In genomic region chr4:32170460-32171192, GRCm38 (mm10) we compare ENCODE assay signal across 10 mouse cellular contexts.
DNase-seq lines count a peak whose midpoint lies in the region; ATAC-seq and TF ChIP-seq lines count a peak whose summit lies in the region.
"Had no signal": no experiment of that assay in that cellular context is flagged by ENCODE, and none has a peak within 500 bp of the region (broad histone marks: within the 10 kb centered on the region; RNA-seq: fewer than 3 reads in every experiment).

No protein-coding gene starts in this region.

- H3K4me3 ChIP-seq in lung, postnatal 0 days (ENCODE audit: low read depth, low read length): no peak overlapping the region
- H3K4me3 ChIP-seq in liver, embryonic 13.5 days (replicated peaks): peak overlapping the region; percentile 56
- H3K4me3 ChIP-seq: hindbrain, embryonic 12.5 days had no signal

- no peaks in the 10 kb centered on the region for H3K9me3 ChIP-seq in lung, postnatal 0 days (ENCODE audit: low read length)
- H3K9me3 ChIP-seq in liver, embryonic 13.5 days (replicated peaks): no peaks in the 10 kb centered on the region
- H3K9me3 ChIP-seq: hindbrain, embryonic 12.5 days had no signal

- no peak for TF ChIP-seq CTCF in lung, postnatal 0 days (IDR thresholded peaks at IDR 0.05)

- H3K4me1 ChIP-seq in lung, postnatal 0 days (ENCODE audit: insufficient read depth, low read depth, low read length): peaks cover 9% of the 10 kb centered on the region
- H3K4me1 ChIP-seq in liver, embryonic 13.5 days (replicated peaks): peaks cover 53% of the 10 kb centered on the region

- H3K27ac ChIP-seq in lung, postnatal 0 days (ENCODE audit: low read length): no peak overlapping the region
- H3K27ac ChIP-seq in liver, embryonic 13.5 days: peak overlapping the region; percentile 90
- H3K27ac ChIP-seq: hindbrain, embryonic 12.5 days had no signal

- no peak overlapping the region for H3K9ac ChIP-seq in lung, postnatal 0 days (replicated peaks; ENCODE audit: low read depth)
- H3K9ac ChIP-seq in liver, embryonic 13.5 days: peak overlapping the region; percentile 52
- H3K9ac ChIP-seq: hindbrain, embryonic 12.5 days had no signal

- ATAC-seq in lung, postnatal 0 days: peak; percentile 41
- peak; percentile 82 for ATAC-seq in erythroblast, adult 5-6 weeks (replicated peaks; ENCODE audit: low FRiP score, poor library complexity, severe bottlenecking)
- ATAC-seq in liver, embryonic 13.5 days (ENCODE audit: low read depth): peak; percentile 84

- no peaks in the 10 kb centered on the region for H3K27me3 ChIP-seq in lung, postnatal 0 days (replicated peaks; ENCODE audit: insufficient read depth, low read length)
- H3K27me3 ChIP-seq in liver, embryonic 13.5 days: no peaks in the 10 kb centered on the region
- H3K27me3 ChIP-seq: hindbrain, embryonic 12.5 days; Patski had no signal

- WGBS in lung, postnatal 0 days: 32% methylated on average over 15 of the region's 15 CpGs
- WGBS in liver, embryonic 13.5 days (ENCODE audit: insufficient replicate concordance): 7% methylated on average over 15 of the region's 15 CpGs

- TF ChIP-seq EP300 in lung, postnatal 0 days (IDR thresholded peaks at IDR 0.05): no peak

- no peaks in the 10 kb centered on the region for H3K36me3 ChIP-seq in lung, postnatal 0 days (ENCODE audit: insufficient read depth, low read length)
- H3K36me3 ChIP-seq in liver, embryonic 13.5 days: no peaks in the 10 kb centered on the region
- H3K36me3 ChIP-seq: hindbrain, embryonic 12.5 days had no signal

- no peak for DNase-seq in lung, postnatal 0 days (ENCODE audit: low spot score)
- no peak for DNase-seq in lung, postnatal 10 days
- DNase-seq in liver, embryonic 13.5 days: peak; percentile 60
- peak; percentile 57 to 58 for DNase-seq in spleen, postnatal 36 days (ENCODE audit: low spot score in 2 of 2)
- no peak for DNase-seq in cerebellum, adult 18-20 months
- DNase-seq in right cerebral cortex, postnatal 10 days (ENCODE audit: low spot score in 2 of 2): no peak
- no peak for DNase-seq in layer of hippocampus, adult 18-20 months (ENCODE audit: low spot score in 2 of 2)

- H3K4me2 ChIP-seq in lung, postnatal 0 days (replicated peaks; ENCODE audit: low read depth, low read length): no peak overlapping the region; the same call in 1 of the 2 replicates
- H3K4me2 ChIP-seq in liver, embryonic 13.5 days: peak overlapping the region; percentile 74
- H3K4me2 ChIP-seq: hindbrain, embryonic 12.5 days had no signal

Comparison
In these comparisons a context has a peak if more than half of its experiments do, and no peak if none do; other contexts are left out.
1. DNase-seq: peak in liver, embryonic 13.5 days (single experiment) and spleen, postnatal 36 days (2 of 2); none in lung, postnatal 0 days (single experiment), lung, postnatal 10 days (single experiment), cerebellum, adult 18-20 months (0 of 2), right cerebral cortex, postnatal 10 days (0 of 2) and layer of hippocampus, adult 18-20 months (0 of 2).
2. Peak in every context shown above with its lines, with median percentiles within 50 percentile points of each other: ATAC-seq.